Mouse (Mus musculus): ENCODE data around the gene Vmn1r100. TPM values are rescaled to one million over a fixed set of nuclear protein-coding genes. Genes with fewer than 3 reads are reported as not detected.
"Not testable (repeated sequence)": the region's sequence is repeated elsewhere in the genome, so short reads cannot be mapped to it uniquely, and the experiment has no call there.

Gene Vmn1r100
- polyA plus RNA-seq (2015; fragmentation: Nextera tagmentation; extraction: Ambion mirVana), result not detected in 2 replicates

DNA sequence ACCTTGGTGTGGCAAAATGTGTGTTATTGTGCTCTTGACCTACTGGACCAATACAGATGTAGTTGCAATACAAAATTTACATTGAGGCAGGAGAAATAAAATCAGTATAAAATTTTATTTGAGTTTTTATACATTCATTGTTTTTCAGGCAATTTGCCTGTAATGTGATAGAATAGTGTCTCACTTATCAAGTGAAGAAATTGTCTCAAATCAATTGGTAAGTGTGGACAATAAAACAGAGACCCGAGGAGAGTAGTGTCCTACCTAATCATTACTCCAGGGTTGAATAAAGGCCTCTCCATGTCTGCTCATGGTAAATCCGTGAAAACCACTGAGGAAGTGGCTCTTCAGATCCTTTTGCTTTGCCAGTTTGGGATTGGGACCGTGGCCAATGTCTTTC lies at the start of gene Vmn1r100:
TSS of gene Vmn1r100 (plus strand) at position 301 of the 400 bp plus-strand sequence.
- no CpG with 5 or more reads among the region's 3 CpGs for WGBS
- H3K4me2 ChIP-seq; H3K27me3 ChIP-seq; ATAC-seq (ENCODE audit: low FRiP score, low read depth); H3K4me1 ChIP-seq (replicated peaks); H3K9me3 ChIP-seq; H3K4me3 ChIP-seq; H3K36me3 ChIP-seq; H3K27ac ChIP-seq (replicated peaks); H3K9ac ChIP-seq: not testable (repeated sequence)

DNA sequence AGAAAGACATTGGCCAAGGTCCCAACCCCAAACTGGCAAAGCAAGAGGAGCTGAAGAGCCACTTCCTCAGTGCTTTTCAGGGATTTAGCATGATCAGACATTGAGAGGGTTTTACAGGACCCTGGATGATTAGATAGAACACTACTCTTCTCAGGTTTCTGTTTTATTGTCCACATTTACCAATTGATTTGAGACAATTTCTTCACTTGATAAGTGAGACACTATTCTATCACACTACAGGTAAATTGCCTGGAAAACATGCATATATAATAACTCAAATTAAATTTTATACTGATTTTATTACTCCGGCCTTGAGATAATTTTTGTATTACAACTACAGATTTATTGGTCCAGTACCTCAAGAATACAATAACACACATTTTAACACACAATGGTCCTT lies 42.4 kb upstream of the Vmn1r100 start, which contains the start of gene Gm5728:
TSS of gene Gm5728 (minus strand) at position 101 of the 400 bp plus-strand sequence.
- not testable (repeated sequence) for H3K27ac ChIP-seq (replicated peaks); H3K36me3 ChIP-seq; H3K4me2 ChIP-seq; H3K27me3 ChIP-seq; H3K9ac ChIP-seq; H3K9me3 ChIP-seq; H3K4me3 ChIP-seq; H3K4me1 ChIP-seq (replicated peaks); ATAC-seq (ENCODE audit: low FRiP score, low read depth)
- WGBS, result no CpG with 5 or more reads among the region's 1 CpGs

DNA sequence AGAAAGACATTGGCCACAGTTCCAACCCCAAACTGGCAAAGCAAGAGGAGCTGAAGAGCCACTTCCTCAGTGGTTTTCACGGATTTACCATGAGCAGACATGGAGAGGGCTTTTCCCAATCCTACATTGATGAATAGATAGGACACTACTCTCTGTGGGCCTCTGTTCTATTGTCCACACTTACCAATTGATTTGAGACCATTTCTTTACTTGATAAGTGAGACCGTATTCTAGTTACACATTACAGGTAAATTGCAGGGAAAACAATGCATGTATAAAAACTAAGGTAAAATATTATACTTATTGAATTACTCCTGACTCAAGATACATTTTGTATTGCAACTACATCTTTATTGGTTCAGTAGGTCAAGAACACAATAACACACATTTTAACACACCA lies 24.8 kb downstream of the Vmn1r100 start, which contains the start of gene Vmn1r101:
TSS of gene Vmn1r101 (minus strand) at position 101 of the 400 bp plus-strand sequence.
- H3K4me2 ChIP-seq; H3K4me1 ChIP-seq (replicated peaks); H3K27me3 ChIP-seq; H3K36me3 ChIP-seq; H3K27ac ChIP-seq (replicated peaks); ATAC-seq (ENCODE audit: low FRiP score, low read depth); H3K4me3 ChIP-seq; H3K9me3 ChIP-seq; H3K9ac ChIP-seq: not testable (repeated sequence)
- WGBS, result no CpG with 5 or more reads among the region's 2 CpGs

Other genes with a start within 250 kb of the Vmn1r100 start
- not detected in 2 replicates for gene Vmn1r94, start 249.6 kb upstream of the Vmn1r100 start, polyA plus RNA-seq (2015; fragmentation: Nextera tagmentation; extraction: Ambion mirVana)
- not detected in 2 replicates for gene Vmn1r95, start 224.2 kb upstream of the Vmn1r100 start, polyA plus RNA-seq (2015; fragmentation: Nextera tagmentation; extraction: Ambion mirVana)
- not detected in 2 replicates for gene Gm6164, start 212.3 kb upstream of the Vmn1r100 start, polyA plus RNA-seq (2015; fragmentation: Nextera tagmentation; extraction: Ambion mirVana)
- gene Gm4498, start 184.1 kb upstream of the Vmn1r100 start, polyA plus RNA-seq (2015; fragmentation: Nextera tagmentation; extraction: Ambion mirVana), result not detected in 2 replicates
- gene Gm5890, start 155.1 kb upstream of the Vmn1r100 start, polyA plus RNA-seq (2015; fragmentation: Nextera tagmentation; extraction: Ambion mirVana), result not detected in 2 replicates
- gene Gm4133, start 83.9 kb upstream of the Vmn1r100 start, polyA plus RNA-seq (2015; fragmentation: Nextera tagmentation; extraction: Ambion mirVana), result not detected in 2 replicates
- not detected in 2 replicates for gene Gm5728, start 42.5 kb upstream of the Vmn1r100 start, polyA plus RNA-seq (2015; fragmentation: Nextera tagmentation; extraction: Ambion mirVana)
- not detected in 2 replicates for gene Vmn1r101, start 24.7 kb downstream of the Vmn1r100 start, polyA plus RNA-seq (2015; fragmentation: Nextera tagmentation; extraction: Ambion mirVana)
- not detected in 2 replicates for gene Gm10670, start 57.0 kb downstream of the Vmn1r100 start, polyA plus RNA-seq (2015; fragmentation: Nextera tagmentation; extraction: Ambion mirVana)
- gene Vmn1r103, start 92.6 kb downstream of the Vmn1r100 start, polyA plus RNA-seq (2015; fragmentation: Nextera tagmentation; extraction: Ambion mirVana), result not detected in 2 replicates
- not detected in 2 replicates for gene Vmn1r104, start 115.9 kb downstream of the Vmn1r100 start, polyA plus RNA-seq (2015; fragmentation: Nextera tagmentation; extraction: Ambion mirVana)
- not detected in 2 replicates for gene Gm5726, start 127.8 kb downstream of the Vmn1r100 start, polyA plus RNA-seq (2015; fragmentation: Nextera tagmentation; extraction: Ambion mirVana)
- not detected in 2 replicates for gene Gm4141, start 158.3 kb downstream of the Vmn1r100 start, polyA plus RNA-seq (2015; fragmentation: Nextera tagmentation; extraction: Ambion mirVana)
- not detected in 2 replicates for gene Gm4513, start 181.1 kb downstream of the Vmn1r100 start, polyA plus RNA-seq (2015; fragmentation: Nextera tagmentation; extraction: Ambion mirVana)

Data from hindbrain, embryonic 15.5 days (tissue).